Mouse (Mus musculus): ENCODE results near the gene Bmper.

DNA sequence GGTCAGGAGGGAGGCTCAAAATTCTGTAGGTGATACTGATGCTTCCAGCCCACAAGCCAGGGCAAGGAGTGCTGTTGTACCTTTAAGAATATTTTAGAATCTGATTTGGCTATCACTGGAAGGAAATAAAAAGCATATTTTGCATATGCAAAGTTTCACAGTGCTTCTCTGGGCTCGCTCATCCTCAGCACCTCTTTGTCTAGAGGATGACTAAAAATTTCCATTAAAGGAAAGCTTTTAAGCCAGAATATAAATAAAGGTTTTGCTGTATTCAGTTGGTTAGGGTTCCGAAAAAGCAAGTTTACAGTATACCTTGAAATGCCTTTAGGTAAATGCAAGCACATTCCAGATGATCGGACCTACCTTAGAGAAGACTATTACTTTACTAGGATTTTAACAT is 105.0 kb downstream of the Bmper start:
- no peak for TF ChIP-seq CTCF (IDR thresholded peaks at IDR 0.05; ENCODE audit: borderline replicate concordance, insufficient read depth, low read length)
- no peak for TF ChIP-seq POLR2A (IDR thresholded peaks at IDR 0.05; ENCODE audit: low read depth, low read length)

Data from embryonic fibroblast, embryonic 13.5 days (primary cell).